Mouse (Mus musculus) cerebellum, adult 2 months (tissue): ENCODE measurements around the gene Tenm2.

Experiments
- CTCF ChIP-seq: fragments of 200-500 bp; IDR thresholded peaks from 2 replicates; pipeline ENCODE4 v1.5.1; 2011; ENCODE audit warnings: low read depth, mild to moderate bottlenecking, control low read depth, low read length, moderate library complexity, borderline replicate concordance; ENCODE audit not compliant: insufficient read depth
- POLR2A ChIP-seq: fragments of 200-500 bp; IDR thresholded peaks from 2 replicates; pipeline ENCODE4 v1.6.1; 2011; ENCODE audit warnings: low read length, control low read depth, borderline replicate concordance; ENCODE audit not compliant: insufficient read depth

GRCm38 (mm10) chr11:35979733-35980410 lies 1255.9 kb downstream of the Tenm2 start:
- TF ChIP-seq POLR2A (no peak), CTCF (no peak)
